Mouse (Mus musculus) hematopoietic stem cell, adult 5-6 weeks (primary cell): ENCODE measurements around the gene Rdh16f2. TPM values are rescaled to one million over a fixed set of nuclear protein-coding genes. Genes with fewer than 3 reads are reported as not detected.

Source experiments
- ATAC-seq, 2 experiments: fragments of 125-278 bp in 1 of 2; replicated peaks in 1 of 2; 2 replicates each; pipeline ENCODE4 v1.8.0; 2016 to 2017; ENCODE audit warnings: inconsistent platforms in 2 of 2, mild to moderate bottlenecking in 2 of 2, moderate number of reproducible peaks in 2 of 2, low read depth in 1 of 2, moderate TSS enrichment in 1 of 2; ENCODE audit not compliant: low FRiP score in 2 of 2, poor library complexity in 2 of 2, severe bottlenecking in 2 of 2, insufficient read depth in 1 of 2, low TSS enrichment in 1 of 2
- total RNA-seq: library from RNA; stranded (forward); fragments of 172-1452, 232-1000 nt; gene quantifications from 2 replicates; pipeline ENCODE4 v1.2.3, GENCODE M21; 2017

Rdh16f2 gene
- total RNA-seq, 1 experiment from 2014 or later = not detected

DNA sequence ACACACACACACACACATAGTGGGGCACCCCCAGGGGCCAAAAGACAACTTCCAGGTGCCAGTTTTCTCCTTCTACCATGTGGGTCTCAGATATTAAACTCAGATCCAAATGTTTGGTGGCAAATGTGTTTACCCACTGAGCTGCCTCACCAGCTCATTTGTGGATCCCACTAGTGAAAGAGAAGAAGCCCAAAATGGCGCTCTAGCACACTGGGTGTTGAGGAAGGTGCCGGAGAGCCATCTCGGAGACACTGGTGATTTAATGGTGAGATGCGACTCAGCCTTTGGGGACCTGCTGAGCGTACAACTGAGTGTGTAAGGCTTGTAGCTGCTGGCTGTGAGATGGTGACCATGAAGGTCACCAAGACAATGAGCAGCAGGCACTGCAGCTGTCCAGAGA, 51.4 kb downstream of the Rdh16f2 start:
- ATAC-seq = no peak

DNA sequence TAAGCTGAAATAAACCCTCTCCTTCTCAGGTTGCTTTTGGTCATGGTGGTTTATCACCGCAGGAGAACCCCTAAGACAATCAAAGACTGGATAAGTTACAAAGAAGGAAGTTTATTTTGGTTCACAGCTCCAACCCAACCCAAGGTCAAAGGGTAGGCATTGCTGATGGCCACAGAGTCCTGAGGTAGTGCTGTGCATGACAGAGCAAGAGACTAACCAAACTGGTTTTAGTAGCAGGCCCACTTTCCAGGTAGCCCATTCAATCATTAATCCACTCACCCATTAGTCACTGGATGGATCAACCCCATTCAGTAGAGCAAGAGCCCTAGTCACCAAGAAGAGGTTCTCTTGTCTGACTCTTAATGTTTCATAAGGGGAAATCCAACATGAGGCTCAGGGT, 56.0 kb downstream of the Rdh16f2 start:
- ATAC-seq = no peak

DNA sequence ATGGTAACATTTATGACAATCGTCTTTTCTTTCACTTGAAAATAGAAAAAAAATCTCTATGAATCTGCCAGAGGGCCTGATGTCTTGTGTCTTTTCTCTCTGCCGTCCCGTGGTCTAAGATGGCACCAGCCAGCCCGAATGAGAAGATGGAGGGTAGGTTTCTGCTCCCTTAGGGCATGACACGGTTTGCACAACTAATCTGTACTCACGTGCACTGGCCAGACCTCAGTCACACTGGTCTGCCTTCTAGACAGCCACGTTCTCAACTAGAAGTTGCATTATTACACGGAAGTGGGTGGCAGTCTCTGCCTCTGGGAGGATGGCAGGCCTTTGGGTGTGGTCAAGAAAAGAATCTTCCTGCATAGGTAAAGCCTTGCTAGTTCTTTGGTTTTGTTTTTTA, 56.8 kb downstream of the Rdh16f2 start:
- no peak for ATAC-seq

DNA sequence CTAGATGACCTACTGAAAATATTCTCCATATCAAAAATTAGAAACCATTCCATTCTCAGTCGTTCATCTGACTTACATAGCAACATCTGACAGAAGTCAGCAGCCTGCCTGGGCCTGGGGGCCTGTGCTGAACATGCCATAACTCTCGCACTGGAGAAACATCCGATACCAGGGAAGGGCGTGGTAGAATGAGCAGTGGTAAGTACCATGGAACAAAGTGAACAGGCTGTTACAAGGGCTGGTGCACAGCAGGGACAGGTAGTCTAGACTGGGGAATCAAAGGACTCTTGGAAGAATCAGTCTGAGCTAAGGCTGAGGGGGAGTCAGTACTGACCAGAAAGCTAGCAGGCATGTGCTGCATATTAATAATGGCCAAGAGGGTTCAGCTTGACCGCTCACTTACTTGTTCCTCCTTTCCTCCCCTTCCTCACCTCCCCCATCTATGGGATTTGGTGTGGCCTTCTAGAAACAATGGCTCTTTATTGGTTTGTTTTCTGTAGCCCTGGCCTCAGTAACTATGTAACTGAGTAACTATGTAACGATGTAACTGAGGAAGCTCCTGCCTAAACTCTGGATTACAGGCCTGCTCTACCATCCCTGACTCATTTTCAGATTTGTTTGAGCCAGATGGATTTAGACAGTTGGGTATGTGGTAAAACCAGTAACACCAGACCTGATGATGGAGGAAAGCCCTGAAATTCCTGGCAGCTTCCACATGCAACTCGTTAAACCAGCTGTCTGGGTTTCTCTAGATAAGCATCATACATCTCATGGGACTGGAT, 58.5 kb downstream of the Rdh16f2 start:
- no peak for ATAC-seq

Other genes with a start within 250 kb of the Rdh16f2 start
- 1.2 and 8.6 TPM in 2 replicates for gene Lrp1, start 245.3 kb upstream of the Rdh16f2 start, total RNA-seq
- 49.8 and 50.8 TPM in 2 replicates for gene Stat6, start 223.5 kb upstream of the Rdh16f2 start, total RNA-seq
- gene Nemp1, start 199.6 kb upstream of the Rdh16f2 start, total RNA-seq = 41.8 and 43.0 TPM in 2 replicates
- gene Nab2, start 197.9 kb upstream of the Rdh16f2 start, total RNA-seq = 17.9 and 26.7 TPM in 2 replicates
- gene Myo1a, start 161.3 kb upstream of the Rdh16f2 start, total RNA-seq = not detected in 2 replicates
- gene Tac2, start 142.0 kb upstream of the Rdh16f2 start, total RNA-seq = not detected in 2 replicates
- gene Zbtb39, start 126.9 kb upstream of the Rdh16f2 start, total RNA-seq = 5.5 and 6.8 TPM in 2 replicates
- not detected in 2 replicates for gene Gpr182, start 114.7 kb upstream of the Rdh16f2 start, total RNA-seq
- gene Rdh1, start 106.8 kb upstream of the Rdh16f2 start, total RNA-seq = not detected in 2 replicates
- not detected in 2 replicates for gene Rdh16f1, start 106.7 kb upstream of the Rdh16f2 start, total RNA-seq
- gene Rdh9, start 90.1 kb upstream of the Rdh16f2 start, total RNA-seq = 0.20 TPM in 1 of 2 replicates, not detected in the other
- not detected in 2 replicates for gene Rdh16, start 65.3 kb upstream of the Rdh16f2 start, total RNA-seq
- not detected in 2 replicates for gene Rdh19, start 16.5 kb upstream of the Rdh16f2 start, total RNA-seq
- gene Rdh7, start 22.3 kb downstream of the Rdh16f2 start, total RNA-seq = not detected in 2 replicates
- gene Sdr9c7, start 32.0 kb downstream of the Rdh16f2 start, total RNA-seq = not detected in 2 replicates
- gene Hsd17b6, start 141.1 kb downstream of the Rdh16f2 start, total RNA-seq = not detected in 2 replicates
- 108 and 113 TPM in 2 replicates for gene Prim1, start 148.7 kb downstream of the Rdh16f2 start, total RNA-seq
- 2,160 and 2,701 TPM in 2 replicates for gene Naca, start 169.1 kb downstream of the Rdh16f2 start, total RNA-seq
- 249 and 336 TPM in 2 replicates for gene Ptges3, start 192.5 kb downstream of the Rdh16f2 start, total RNA-seq
- 1,271 and 2,840 TPM in 2 replicates for gene Atp5b, start 216.8 kb downstream of the Rdh16f2 start, total RNA-seq
- 17.8 and 23.1 TPM in 2 replicates for gene Baz2a, start 225.1 kb downstream of the Rdh16f2 start, total RNA-seq